Mouse (Mus musculus) neural tube, postnatal 0 days (tissue): Measurements from ENCODE around the gene Ugt8a. TPM values are rescaled to one million over a fixed set of nuclear protein-coding genes. Genes with fewer than 3 reads are reported as not detected.

Source experiments
- polyA plus RNA-seq: library from polyadenylated mRNA; unstranded; fragments of >200 nt; fragmentation: Nextera tagmentation; extraction: Ambion mirVana; gene quantifications from 2 replicates; pipeline ENCODE4 v1.2.1, GENCODE M21; 2015

Ugt8a gene
- 8.1 and 14.3 TPM in 2 replicates for polyA plus RNA-seq

GRCm38 (mm10) chr3:125938092-125938755 lies at the start of gene Ugt8a:
TSS of gene Ugt8a (minus strand) at chr3:125938619.

